Mouse (Mus musculus) ES-E14 (cell line): ENCODE measurements at regions not wholly inside any gene's neighbourhood (a gene's known extent, or its start where the extent isn't known, plus 50 kb on each side); places are given as distances from the start of the nearest gene placed in this dataset.
"Not testable (repeated sequence)": the region's sequence is repeated elsewhere in the genome, so short reads cannot be mapped to it uniquely, and the experiment has no call there.

Source experiments
- DNase-seq: peaks from one replicate; pipeline ENCODE4 v3.0.0-alpha.2; 2013; ENCODE audit warnings: low read depth, low spot score
- H3K27ac ChIP-seq: 2 replicates; pipeline ENCODE4 v1.5.1; 2012; ENCODE audit warnings: low read depth, mild to moderate bottlenecking, low read length, moderate library complexity, mixed read lengths; ENCODE audit not compliant: poor library complexity, insufficient read depth, severe bottlenecking
- H3K36me3 ChIP-seq: 2 replicates; pipeline ENCODE4 v1.6.1; 2012; ENCODE audit warnings: mild to moderate bottlenecking, low read length, moderate library complexity, mixed read lengths; ENCODE audit not compliant: control insufficient read depth, poor library complexity, insufficient read depth, severe bottlenecking
- H3K4me1 ChIP-seq, 2 experiments: fragments of 150-350 bp in 1 of 2; sonication (generic) in 1 of 2; 2 replicates each; pipeline ENCODE4 v1.6.1; 2012; ENCODE audit warnings: low read length in 2 of 2, mild to moderate bottlenecking in 1 of 2, mixed read lengths in 1 of 2; ENCODE audit not compliant: control insufficient read depth in 2 of 2, insufficient read depth in 2 of 2, poor library complexity in 1 of 2
- H3K4me3 ChIP-seq, 2 experiments: fragments of 150-350 bp in 1 of 2; sonication (generic) in 1 of 2; 2 replicates each; pipeline ENCODE4 v1.5.1; 2012; ENCODE audit warnings: low read length in 2 of 2, low read depth in 1 of 2, mild to moderate bottlenecking in 1 of 2, mixed read lengths in 1 of 2; ENCODE audit not compliant: insufficient read depth in 1 of 2, poor library complexity in 1 of 2, severe bottlenecking in 1 of 2
- H3K9ac ChIP-seq: 2 replicates; pipeline ENCODE4 v1.6.1; 2012; ENCODE audit warnings: low read depth, mild to moderate bottlenecking, low read length, mixed read lengths; ENCODE audit not compliant: poor library complexity, insufficient read depth, severe bottlenecking
- H3K9me3 ChIP-seq: fragments of 150-350 bp; sonication (generic); 2 replicates; pipeline ENCODE4 v1.6.1; 2012; ENCODE audit warnings: low read depth, mild to moderate bottlenecking, low read length; ENCODE audit not compliant: control insufficient read depth, insufficient read depth
- CHD2 ChIP-seq: IDR thresholded peaks from 2 replicates; pipeline ENCODE4 v1.6.1; 2014; ENCODE audit warnings: mild to moderate bottlenecking, low read depth, low read length, inconsistent platforms
- HCFC1 ChIP-seq: IDR thresholded peaks from 2 replicates; pipeline ENCODE4 v1.6.1; 2012; ENCODE audit warnings: low read length, inconsistent platforms, borderline replicate concordance; ENCODE audit not compliant: insufficient read depth
- MAFK ChIP-seq: IDR thresholded peaks from 2 replicates; pipeline ENCODE4 v1.6.1; 2014; ENCODE audit warnings: mild to moderate bottlenecking, low read depth, low read length, inconsistent platforms; ENCODE audit not compliant: insufficient read depth
- ZC3H11A ChIP-seq: IDR thresholded peaks from 2 replicates; pipeline ENCODE4 v1.6.1; 2012; ENCODE audit warnings: low read depth, mild to moderate bottlenecking, inconsistent platforms, low read length, borderline replicate concordance
- ZNF384 ChIP-seq: IDR thresholded peaks from 2 replicates; pipeline ENCODE4 v1.6.1; 2012; ENCODE audit warnings: low read depth, low read length, inconsistent platforms
- in situ Hi-C, 2 experiments: fragments of 600-800 bp; cut with MboI; formaldehyde crosslinking; loops; one replicate each; pipeline ENCODE4 v1.15.1; 2025; ENCODE audit warnings: low sequenced_read_pairs in 2 of 2, inconsistent platforms in 1 of 2; ENCODE audit not compliant: unreplicated experiment in 2 of 2

GRCm38 (mm10) chr11:23079936-23080794 is 72.8 kb downstream of the Fam161a start:
- no peak for DNase-seq
- no peak for TF ChIP-seq ZC3H11A
- TF ChIP-seq ZNF384: no peak
- TF ChIP-seq CHD2: no peak
- Histone ChIP-seq H3K4me3 (no peak overlapping the region; a peak in 1 of 4 replicates), H3K27ac (peak overlapping the region; percentile 92), H3K36me3 (no peaks in the 10 kb centered on the region), H3K9ac (peak overlapping the region; percentile 38), H3K4me1 (peaks cover 2 to 19% of the 10 kb centered on the region in 2 experiments), H3K9me3 (no peaks in the 10 kb centered on the region)
- in situ Hi-C loops: no loop called here

GRCm38 (mm10) chr11:23081616-23082015 is 74.3 kb downstream of the Fam161a start:
- in situ Hi-C loops: no loop called here
- H3K4me3 ChIP-seq: no peak overlapping the region
- no peaks in the 10 kb centered on the region for H3K9me3 ChIP-seq
- TF ChIP-seq ZC3H11A: no peak
- TF ChIP-seq ZNF384: no peak
- no peak for TF ChIP-seq CHD2
- no peak for TF ChIP-seq HCFC1
- H3K9ac ChIP-seq: no peak overlapping the region
- H3K36me3 ChIP-seq: no peaks in the 10 kb centered on the region
- DNase-seq: no peak
- peak overlapping the region; percentile 92; the same call in 1 of the 2 replicates for H3K27ac ChIP-seq
- peaks cover 2 to 19% of the 10 kb centered on the region in 2 experiments for H3K4me1 ChIP-seq

- DNase-seq, in situ Hi-C loops, H3K27ac ChIP-seq, H3K9ac ChIP-seq, H3K9me3 ChIP-seq, H3K36me3 ChIP-seq, H3K4me3 ChIP-seq: not testable (repeated sequence)
- H3K4me1 ChIP-seq: peaks cover 2 to 15% of the 10 kb centered on the region in 2 experiments
These were observed 76.5 kb downstream of the Fam161a start for GRCm38 (mm10) chr11:23083811-23084210.

GRCm38 (mm10) chr11:23095287-23095686 is 88.0 kb downstream of the Fam161a start:
- Histone ChIP-seq H3K9ac (peak overlapping the region; percentile 15; the same call in 1 of the 2 replicates), H3K27ac (peak overlapping the region; percentile 79), H3K9me3 (no peaks in the 10 kb centered on the region), H3K36me3 (no peaks in the 10 kb centered on the region), H3K4me3 (no peak overlapping the region), H3K4me1 (peaks cover 6 to 11% of the 10 kb centered on the region in 2 experiments; a peak in 3 of 4 replicates)
- peak; percentile 42 for DNase-seq
- TF ChIP-seq MAFK (no peak), CHD2 (no peak), ZC3H11A (no peak), HCFC1 (no peak), ZNF384 (no peak)
- in situ Hi-C loops: no loop called here

- H3K4me3 ChIP-seq, H3K36me3 ChIP-seq, H3K9me3 ChIP-seq, in situ Hi-C loops, H3K9ac ChIP-seq: not testable (repeated sequence)
- peak; percentile 74 for DNase-seq
- Histone ChIP-seq H3K27ac (peak overlapping the region; percentile 68; the same call in 1 of the 2 replicates), H3K4me1 (peaks cover 6 to 11% of the 10 kb centered on the region in 2 experiments; a peak in 3 of 4 replicates)
These were observed 88.4 kb downstream of the Fam161a start for GRCm38 (mm10) chr11:23095723-23096122.
